Mouse (Mus musculus): Measurements from ENCODE around the gene Gm17606. TPM values are rescaled to one million over a fixed set of nuclear protein-coding genes. Genes with fewer than 3 reads are reported as not detected.

Gene Gm17606
- total RNA-seq (2012; rRNA removed) = not detected in 2 replicates
- total RNA-seq (2014; rRNA removed) = not detected in 2 replicates
- 1.9 and 2.5 TPM in 2 replicates for polyA plus RNA-seq (2012; ENCODE audit: insufficient read length, low read depth)

DNA sequence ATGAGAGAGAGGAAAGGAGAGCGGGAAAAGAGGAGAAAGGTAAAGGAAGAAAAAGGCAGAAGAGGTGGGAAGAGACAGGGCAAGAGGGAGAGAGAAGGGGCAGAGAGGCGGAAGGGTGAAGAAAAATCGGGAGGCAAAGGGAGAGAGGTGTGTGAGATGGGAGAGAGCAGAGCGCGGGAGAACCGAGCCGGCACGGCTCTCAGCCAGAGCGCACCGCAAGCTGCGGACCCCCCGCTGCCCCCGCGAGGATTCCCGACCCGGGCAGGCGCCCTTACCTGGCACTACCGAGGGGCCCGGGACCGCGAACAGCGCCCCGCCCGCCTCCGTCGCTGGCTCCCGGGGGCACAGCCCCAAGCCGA, at the start of gene Gm17606:
Gm17606 (plus strand) TSS at position 7 of the 359 bp plus-strand sequence.
- in situ Hi-C loops (cut with MboI; ENCODE audit: low pct_ligation_motif_present, low pct_unique_long_range_greater_than_20kb, low sequenced_read_pairs) (loop anchor here (25.0 kb wide), 1 partner anchor 579 kb away; no protein-coding TSS in a partner anchor), dilution Hi-C loops (cut with MboI; ENCODE audit: extremely low pct_ligation_motif_present, extremely low pct_unique_long_range_greater_than_20kb, low sequenced_read_pairs) (no loop called here)
- TF ChIP-seq ETS1 (conservative IDR thresholded peaks at IDR 0.05; ENCODE audit: low read depth, low read length) = no peak
- TF ChIP-seq KAT2A (IDR thresholded peaks at IDR 0.05; ENCODE audit: insufficient replicate concordance, low read length) = no peak
- TF ChIP-seq NRF1 (IDR thresholded peaks at IDR 0.05; ENCODE audit: low read depth, low read length) = no peak
- TF ChIP-seq E2F4 (IDR thresholded peaks at IDR 0.05; ENCODE audit: insufficient replicate concordance, low read depth, low read length) = no peak
- TF ChIP-seq RCOR1 (conservative IDR thresholded peaks at IDR 0.05; ENCODE audit: low read depth, low read length) = no peak
- peaks cover 53 to 98% of the 10 kb centered on the region in 2 experiments for H3K36me3 ChIP-seq (replicated peaks in 1 of 2; ENCODE audit: control insufficient read depth in 1 of 2, insufficient read depth in 1 of 2, low read length in 1 of 2)
- no peak for DNase-seq (ENCODE audit: extremely low read depth)
- H3K9ac ChIP-seq (ENCODE audit: insufficient read depth, low read depth) = peak within 1 kb of the TSS; percentile 22
- peaks cover 5 to 14% of the 10 kb centered on the region in 2 experiments; a peak in 2 of 4 replicates for H3K4me1 ChIP-seq (ENCODE audit: control insufficient read depth in 1 of 2, insufficient read depth in 2 of 2)
- H3K4me2 ChIP-seq (ENCODE audit: insufficient read depth, low read depth, poor library complexity, severe bottlenecking) = peak within 1 kb of the TSS; percentile 68
- H3K9me3 ChIP-seq (replicated peaks; ENCODE audit: low read length) = no peaks in the 10 kb centered on the region
- no peaks in the 10 kb centered on the region for H3K27me3 ChIP-seq (replicated peaks)
- H3K27ac ChIP-seq (ENCODE audit: insufficient read depth, low read depth) = peak within 1 kb of the TSS; percentile 23; the same call in 1 of the 2 replicates
- H3K79me2 ChIP-seq (replicated peaks; ENCODE audit: control insufficient read depth, extremely low read depth, insufficient read depth, poor library complexity, severe bottlenecking) = no peaks in the 10 kb centered on the region
- peak within 1 kb of the TSS; percentile 16 to 50 (median 36) for H3K4me3 ChIP-seq (replicated peaks in 1 of 3; ENCODE audit: low read depth in 2 of 3, low read length in 2 of 3, poor library complexity in 1 of 3)

- H3K4me3 ChIP-seq (replicated peaks in 1 of 3; ENCODE audit: low read depth in 2 of 3, low read length in 2 of 3, poor library complexity in 1 of 3) = no peak overlapping the region
- TF ChIP-seq RCOR1 (conservative IDR thresholded peaks at IDR 0.05; ENCODE audit: low read depth, low read length) (no peak), NRF1 (IDR thresholded peaks at IDR 0.05; ENCODE audit: low read depth, low read length) (no peak), EP300 (IDR thresholded peaks at IDR 0.05; ENCODE audit: low read length) (no peak), POLR2AphosphoS2 (IDR thresholded peaks at IDR 0.05; ENCODE audit: low read depth, low read length) (no peak)
- DNase-seq (ENCODE audit: extremely low read depth) = no peak
- peaks cover 6% of the 10 kb centered on the region for H3K9me3 ChIP-seq (replicated peaks; ENCODE audit: low read length)
- no peak overlapping the region for H3K4me2 ChIP-seq (ENCODE audit: insufficient read depth, low read depth, poor library complexity, severe bottlenecking)
- no peak overlapping the region for H3K9ac ChIP-seq (ENCODE audit: insufficient read depth, low read depth)
- no peak overlapping the region for H3K27ac ChIP-seq (ENCODE audit: insufficient read depth, low read depth)
- in situ Hi-C loops (cut with MboI; ENCODE audit: low pct_ligation_motif_present, low pct_unique_long_range_greater_than_20kb, low sequenced_read_pairs) (loop anchor here (5.0 kb wide), 1 partner anchor 46 kb away; no protein-coding TSS in a partner anchor), dilution Hi-C loops (cut with MboI; ENCODE audit: extremely low pct_ligation_motif_present, extremely low pct_unique_long_range_greater_than_20kb, low sequenced_read_pairs) (no loop called here)
- no peaks in the 10 kb centered on the region for H3K27me3 ChIP-seq (replicated peaks)
- H3K4me1 ChIP-seq (ENCODE audit: control insufficient read depth in 1 of 2, insufficient read depth in 2 of 2) = no peaks in the 10 kb centered on the region
- H3K79me2 ChIP-seq (replicated peaks; ENCODE audit: control insufficient read depth, extremely low read depth, insufficient read depth, poor library complexity, severe bottlenecking) = no peaks in the 10 kb centered on the region
- peaks cover 0 to 14% of the 10 kb centered on the region in 2 experiments for H3K36me3 ChIP-seq (replicated peaks in 1 of 2; ENCODE audit: control insufficient read depth in 1 of 2, insufficient read depth in 1 of 2, low read length in 1 of 2)
Measured at GRCm38 (mm10) chr14:54591056-54591455, 49.7 kb upstream of the Gm17606 start.

- in situ Hi-C loops (cut with MboI; ENCODE audit: low pct_ligation_motif_present, low pct_unique_long_range_greater_than_20kb, low sequenced_read_pairs) = loop anchor here (5.0 kb wide), 1 partner anchor 45 kb away; no protein-coding TSS in a partner anchor
- no peaks in the 10 kb centered on the region for H3K79me2 ChIP-seq (replicated peaks; ENCODE audit: control insufficient read depth, extremely low read depth, insufficient read depth, poor library complexity, severe bottlenecking)
- dilution Hi-C loops (cut with MboI; ENCODE audit: extremely low pct_ligation_motif_present, extremely low pct_unique_long_range_greater_than_20kb, low sequenced_read_pairs) = no loop called here
- no peak overlapping the region for H3K9ac ChIP-seq (ENCODE audit: insufficient read depth, low read depth)
- H3K4me2 ChIP-seq (ENCODE audit: insufficient read depth, low read depth, poor library complexity, severe bottlenecking) = no peak overlapping the region
- peaks cover 6% of the 10 kb centered on the region for H3K9me3 ChIP-seq (replicated peaks; ENCODE audit: low read length)
- H3K27me3 ChIP-seq (replicated peaks) = no peaks in the 10 kb centered on the region
- no peak overlapping the region for H3K27ac ChIP-seq (ENCODE audit: insufficient read depth, low read depth)
- H3K4me3 ChIP-seq (replicated peaks in 1 of 3; ENCODE audit: low read depth in 2 of 3, low read length in 2 of 3, poor library complexity in 1 of 3) = no peak overlapping the region
- H3K36me3 ChIP-seq (replicated peaks in 1 of 2; ENCODE audit: control insufficient read depth in 1 of 2, insufficient read depth in 1 of 2, low read length in 1 of 2) = peaks cover 0 to 14% of the 10 kb centered on the region in 2 experiments
- DNase-seq (ENCODE audit: extremely low read depth) = no peak
- H3K4me1 ChIP-seq (ENCODE audit: control insufficient read depth in 1 of 2, insufficient read depth in 2 of 2) = no peaks in the 10 kb centered on the region
- TF ChIP-seq MAX (IDR thresholded peaks at IDR 0.05; ENCODE audit: low read length) (no peak), NRF1 (IDR thresholded peaks at IDR 0.05; ENCODE audit: low read depth, low read length) (no peak), JUND (conservative IDR thresholded peaks at IDR 0.05; ENCODE audit: low read depth, low read length) (no peak), RCOR1 (conservative IDR thresholded peaks at IDR 0.05; ENCODE audit: low read depth, low read length) (no peak), E2F4 (IDR thresholded peaks at IDR 0.05; ENCODE audit: insufficient replicate concordance, low read depth, low read length) (no peak), UBTF (IDR thresholded peaks at IDR 0.05; ENCODE audit: low read depth, low read length) (no peak), USF1 (IDR thresholded peaks at IDR 0.05; ENCODE audit: low read depth, low read length) (no peak), CHD1 (IDR thresholded peaks at IDR 0.05; ENCODE audit: low read depth, low read length) (no peak), RAD21 (IDR thresholded peaks at IDR 0.05; ENCODE audit: low read depth, low read length) (no peak), MAZ (IDR thresholded peaks at IDR 0.05; ENCODE audit: low read depth, low read length) (no peak), SMC3 (IDR thresholded peaks at IDR 0.05; ENCODE audit: low read depth, low read length) (no peak), ETS1 (conservative IDR thresholded peaks at IDR 0.05; ENCODE audit: low read depth, low read length) (no peak), POLR2A (IDR thresholded peaks at IDR 0.05; ENCODE audit: low read depth, low read length) (no peak), BHLHE40 (IDR thresholded peaks at IDR 0.05; ENCODE audit: low read depth, low read length) (no peak), ZKSCAN1 (IDR thresholded peaks at IDR 0.05; ENCODE audit: borderline replicate concordance, low read depth, low read length) (no peak), ZNF384 (IDR thresholded peaks at IDR 0.05; ENCODE audit: low read depth, low read length) (no peak), HCFC1 (IDR thresholded peaks at IDR 0.05; ENCODE audit: low read depth, low read length) (no peak), GABPA (IDR thresholded peaks at IDR 0.05; ENCODE audit: insufficient replicate concordance, low read depth, low read length) (no peak), MEF2A (IDR thresholded peaks at IDR 0.05; ENCODE audit: borderline replicate concordance, low read depth, low read length) (no peak)
Measured at GRCm38 (mm10) chr14:54592319-54592934, 48.3 kb upstream of the Gm17606 start.

All from CH12.LX (cell line).